Mouse (Mus musculus) gastrocnemius, postnatal 4 days (tissue): ENCODE results near the gene C8a. TPM values are rescaled to one million over a fixed set of nuclear protein-coding genes. Genes with fewer than 3 reads are reported as not detected.

Experiments used
- DNase-seq, 2 experiments: peaks; one replicate each; pipeline ENCODE4 v3.0.0; 2021 to 2022; ENCODE audit warnings: low spot score in 2 of 2, mixed read lengths in 2 of 2
- long read RNA-seq, 2 experiments: library from polyadenylated mRNA; stranded (forward); transcript quantifications; one replicate each; pipeline ENCODE4 v2.0.0; 2021
- total RNA-seq, 2 experiments: library from RNA; stranded (reverse); gene quantifications; 2 replicates each; pipeline ENCODE4 v1.2.3; 2021

C8a gene
- under 1 TPM in 1 of 2 experiments, not detected in 1; 0.36 TPM for total RNA-seq
- long read RNA-seq, experiment 1 = 0 reads
- long read RNA-seq, experiment 2 = 0 reads

GRCm38 (mm10) chr4:104876323-104876722 lies at the start of gene C8a:
C8a (minus strand) TSS chr4:104876398.
- no peak for DNase-seq

DNA sequence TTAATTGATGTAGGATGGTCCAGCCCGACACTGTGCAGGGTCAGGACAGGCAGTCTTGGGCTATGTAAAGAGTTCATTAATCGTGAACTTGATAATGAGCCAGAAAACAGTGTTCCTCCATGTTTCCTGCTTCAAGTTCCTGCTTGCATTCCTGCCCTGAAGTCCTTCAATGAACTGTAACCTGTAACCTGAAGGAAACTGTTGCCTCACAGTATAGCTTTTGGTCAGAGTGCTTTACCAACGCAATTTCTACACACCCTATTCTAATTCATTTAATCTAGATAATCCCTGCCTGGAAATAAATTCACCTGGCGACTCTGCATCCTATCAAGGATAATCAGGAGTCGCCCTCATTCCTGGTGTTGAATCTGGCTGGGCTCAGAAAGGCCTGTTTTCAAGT lies 49.2 kb upstream of the C8a start:
- DNase-seq = no peak

- no peak for DNase-seq
These were observed 41.8 kb upstream of the C8a start for GRCm38 (mm10) chr4:104918017-104918416.

GRCm38 (mm10) chr4:104914711-104915247 lies 38.6 kb upstream of the C8a start:
- no peak for DNase-seq

- DNase-seq = no peak
These were observed 37.3 kb upstream of the C8a start, which contains the start of gene Fyb2 for GRCm38 (mm10) chr4:104913291-104914129. Fyb2 (plus strand) TSS chr4:104913456.

- peak; percentile 48 to 78 for DNase-seq
These were observed 35.5 kb upstream of the C8a start for GRCm38 (mm10) chr4:104911685-104912084.

GRCm38 (mm10) chr4:104905049-104905448 lies 28.9 kb upstream of the C8a start:
- no peak for DNase-seq

GRCm38 (mm10) chr4:104902836-104903235 lies 26.6 kb upstream of the C8a start:
- DNase-seq = no peak

DNA sequence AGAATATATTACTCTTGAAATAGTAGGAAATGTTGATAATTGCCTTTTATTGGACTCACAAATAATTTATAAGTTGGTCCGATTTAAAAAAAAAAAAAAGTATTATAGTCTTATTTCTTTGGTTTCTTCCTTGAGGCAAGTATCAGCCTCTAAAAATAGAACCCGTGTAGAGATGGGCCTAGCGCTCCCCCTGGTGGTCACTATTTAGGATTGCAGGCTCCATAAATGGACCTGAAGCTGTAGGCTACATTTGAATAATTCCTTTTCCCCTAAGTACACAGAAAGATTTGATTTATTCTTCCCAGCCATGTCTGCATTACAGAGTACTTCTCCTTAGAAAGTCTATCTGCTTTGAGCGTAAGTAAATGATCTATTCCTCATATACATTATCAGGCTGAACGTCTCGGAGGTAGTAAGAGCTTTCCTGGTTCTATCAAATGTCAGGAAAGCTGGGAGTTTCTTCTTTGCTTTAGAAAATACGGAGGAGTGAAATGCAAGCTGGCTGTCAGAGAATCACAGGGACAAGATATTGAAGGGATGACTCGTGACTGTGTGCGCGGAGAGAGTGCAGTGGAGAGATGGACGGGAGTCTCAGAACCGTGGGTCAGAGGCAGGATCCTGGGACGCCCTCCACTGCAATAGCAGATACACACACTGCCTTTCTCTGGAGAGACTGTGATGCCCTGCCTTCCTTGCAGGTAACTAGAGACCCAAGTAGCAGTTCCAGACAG lies 18.0 kb upstream of the C8a start:
- DNase-seq = peak in 1 of 2 experiments; percentile 27

DNA sequence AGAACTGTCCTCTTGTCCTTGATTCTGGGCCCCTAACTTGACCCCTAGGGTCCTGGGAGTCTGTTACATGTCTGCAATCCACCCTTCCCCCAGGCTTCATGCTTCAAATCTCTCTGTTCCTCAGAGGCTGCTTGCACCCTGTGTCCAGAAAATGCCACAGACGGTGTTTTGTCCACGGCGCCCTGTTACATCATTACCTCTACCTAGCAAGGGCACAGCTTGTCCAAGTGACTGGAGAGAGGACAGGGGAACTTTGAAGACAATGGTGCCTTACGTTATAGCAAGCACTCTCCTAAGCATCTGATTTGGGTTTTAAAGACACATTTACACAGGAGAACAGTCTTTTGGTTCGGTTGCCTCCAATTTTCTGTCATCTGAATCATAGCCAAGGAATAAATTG lies 17.4 kb upstream of the C8a start:
- DNase-seq = no peak

DNA sequence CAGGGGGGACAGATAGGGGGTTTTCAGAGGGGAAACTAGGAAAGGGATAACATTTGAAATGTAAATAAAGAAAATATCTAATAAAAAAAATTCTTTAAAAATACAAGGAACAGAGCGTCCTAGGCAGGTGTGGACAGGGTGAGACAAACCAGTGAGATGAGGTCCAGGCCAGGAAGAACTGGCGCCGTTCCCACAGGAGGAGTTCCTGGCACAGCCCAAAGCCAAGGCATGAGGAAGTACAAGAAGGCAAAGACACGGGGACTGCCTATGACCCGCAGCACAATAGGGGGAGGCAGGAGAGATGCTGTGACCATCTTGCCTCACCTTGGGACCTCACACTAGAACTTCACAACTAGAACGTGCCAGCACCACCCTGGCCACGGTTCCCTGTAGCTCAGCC lies 15.5 kb upstream of the C8a start:
- DNase-seq = no peak

- DNase-seq = no peak
These were observed 12.5 kb upstream of the C8a start for GRCm38 (mm10) chr4:104888499-104889262.

DNA sequence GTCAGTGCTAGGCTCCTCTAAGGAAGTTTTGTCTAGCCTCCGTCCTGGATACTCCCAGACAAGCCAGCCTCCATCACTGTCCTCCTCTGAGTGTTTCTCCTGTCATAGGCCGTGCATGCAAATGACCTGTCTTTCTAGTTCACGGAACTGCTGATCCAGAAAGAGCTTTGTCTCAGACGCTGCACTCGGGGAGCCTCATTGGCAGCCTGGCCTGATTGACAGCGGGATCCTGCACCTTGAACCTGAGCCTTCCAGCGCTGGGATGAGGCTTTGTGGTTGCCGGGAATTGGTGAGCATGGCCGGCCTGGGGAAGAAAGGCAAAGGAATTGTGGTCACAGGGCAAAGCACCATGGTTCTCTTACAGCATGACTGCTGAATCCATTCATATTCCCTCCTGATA lies 11.3 kb upstream of the C8a start:
- no peak for DNase-seq

DNA sequence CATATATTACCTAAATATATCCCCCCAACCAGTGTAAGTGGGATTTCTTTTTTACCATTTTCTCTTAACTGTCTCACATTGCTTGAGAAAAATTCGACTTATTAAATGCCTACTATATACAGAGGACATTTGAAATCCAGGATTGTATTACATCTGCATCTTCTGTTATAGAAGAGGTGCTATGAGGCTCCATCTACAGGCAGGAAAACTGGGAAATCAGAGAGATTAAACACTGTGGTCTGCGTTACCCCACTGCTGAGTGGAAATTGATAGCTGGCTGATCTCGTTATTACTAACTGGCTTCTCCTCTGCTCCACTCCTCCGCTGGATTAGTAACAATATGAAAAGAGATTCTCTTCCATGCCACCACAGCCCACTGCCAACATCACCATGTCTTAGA lies 366 bp downstream of the C8a start:
- DNase-seq = no peak

- DNase-seq = no peak
These were observed 6.0 kb downstream of the C8a start for GRCm38 (mm10) chr4:104870196-104870595.

DNA sequence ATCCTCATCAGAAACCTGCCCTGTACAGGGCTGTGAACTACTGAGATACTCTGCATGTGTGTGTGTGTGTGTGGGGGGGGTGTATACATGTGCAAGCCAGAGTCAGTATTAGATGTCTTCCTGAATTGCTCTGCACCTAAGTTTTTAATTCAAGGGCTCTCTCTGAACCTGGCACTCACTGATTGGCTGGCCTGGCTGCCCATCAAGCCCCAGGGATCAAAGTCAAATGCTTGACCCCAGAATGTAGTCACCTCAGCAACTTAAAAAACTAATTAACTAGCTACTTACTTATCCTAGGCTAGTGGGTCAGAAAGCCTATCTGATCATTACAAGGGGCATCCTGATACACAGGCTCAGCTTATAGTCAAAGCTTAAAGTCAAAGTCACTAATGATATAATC lies 6.6 kb downstream of the C8a start:
- no peak for DNase-seq

DNA sequence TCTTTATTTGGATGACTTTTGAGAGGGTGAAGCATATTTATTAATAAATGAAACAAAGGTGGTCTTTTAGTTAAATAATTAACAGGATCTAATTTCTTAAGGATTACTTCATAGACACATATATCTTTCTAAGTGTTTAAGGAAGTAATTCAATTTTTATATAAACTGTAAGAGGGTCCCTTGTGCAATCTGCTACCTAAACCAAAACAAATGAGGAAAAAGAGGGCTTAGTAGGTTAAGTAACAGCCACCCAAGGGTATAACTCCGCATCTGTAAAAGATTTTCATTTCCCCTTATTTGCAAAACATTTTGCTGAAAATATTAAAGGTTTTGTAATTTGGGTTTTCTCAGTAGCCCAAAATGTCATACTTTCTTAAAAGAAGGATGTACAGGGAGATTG lies 11.8 kb downstream of the C8a start:
- DNase-seq = no peak

- no peak for DNase-seq
These were observed 15.0 kb downstream of the C8a start for GRCm38 (mm10) chr4:104861241-104861640.

DNA sequence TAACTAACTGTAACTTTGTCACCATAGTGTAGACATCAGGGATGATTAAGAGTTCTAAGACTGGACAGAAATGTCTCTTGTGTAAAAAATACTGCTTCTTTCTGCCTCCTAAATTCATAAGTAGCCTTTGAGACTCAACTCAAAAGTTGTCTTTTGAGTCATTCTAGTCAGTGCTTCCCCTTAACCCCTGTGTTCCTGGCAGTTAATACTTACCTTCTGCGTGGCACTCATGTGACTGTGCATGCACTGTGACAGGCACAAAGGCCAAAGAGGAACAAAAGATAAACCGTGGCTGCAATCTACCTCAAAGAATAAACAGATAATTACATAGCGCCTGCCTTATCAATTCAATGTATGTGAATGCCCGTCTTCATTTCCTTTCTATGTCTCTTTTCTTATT lies 18.4 kb downstream of the C8a start:
- no peak for DNase-seq

GRCm38 (mm10) chr4:104857029-104857428 lies 19.2 kb downstream of the C8a start, which contains the start of gene Gm17662:
Gm17662 (plus strand) TSS chr4:104857329.
- DNase-seq = no peak

- no peak for DNase-seq
These were observed 21.0 kb downstream of the C8a start for GRCm38 (mm10) chr4:104855216-104855615.
